Mouse (Mus musculus) liver, postnatal 0 days (tissue): ENCODE measurements around the gene Gja5.

Experiments used
- CTCF ChIP-seq: sonication (generic); IDR thresholded peaks from 2 replicates; pipeline ENCODE4 v1.5.1; 2016; ENCODE audit warnings: antibody characterized with exemption, low read depth
- EP300 ChIP-seq: IDR thresholded peaks from 2 replicates; pipeline ENCODE4 v1.6.1; 2016; ENCODE audit warnings: antibody characterized with exemption, low read depth, mild to moderate bottlenecking

DNA sequence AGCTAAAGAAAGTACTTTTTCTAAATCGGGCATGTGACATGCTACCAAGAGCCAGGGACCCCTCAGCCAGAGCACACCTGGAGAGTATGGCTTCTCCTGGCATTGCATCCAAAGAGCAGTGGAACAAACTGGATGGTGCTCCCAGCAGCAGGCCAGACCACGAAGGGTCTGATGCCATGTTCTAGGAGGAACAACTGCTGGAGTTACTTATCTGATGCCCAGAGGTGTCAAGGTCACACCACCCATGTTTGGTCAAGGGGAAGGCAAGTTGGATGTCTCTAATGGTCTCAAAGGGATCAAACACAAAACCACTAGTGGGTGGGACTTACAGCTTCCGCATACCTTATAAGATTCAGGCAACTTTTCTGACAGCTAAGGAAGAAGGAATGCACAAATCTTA, 74.5 kb downstream of the Gja5 start:
- TF ChIP-seq CTCF (no peak), EP300 (no peak)
